Mouse (Mus musculus): ENCODE measurements around the gene Bckdha. TPM values are rescaled to one million over a fixed set of nuclear protein-coding genes. Genes with fewer than 3 reads are reported as not detected.
A peak's percentile ranks its signal among the peaks of the same experiment; 100 is the strongest.

Bckdha gene
- total RNA-seq, 2 experiments from 2014 or later = 51.9 to 60.8 TPM

- no peak for DNase-seq
These were observed 22.8 kb upstream of the Bckdha start for GRCm38 (mm10) chr7:25681341-25682231.

- DNase-seq = peak; percentile 96
These were observed 21.9 kb upstream of the Bckdha start, which contains the start of gene B9d2 for GRCm38 (mm10) chr7:25680514-25681258. B9d2 (plus strand) TSS chr7:25680780.

- no peak for DNase-seq
These were observed 21.2 kb upstream of the Bckdha start for GRCm38 (mm10) chr7:25679971-25680370.

DNA sequence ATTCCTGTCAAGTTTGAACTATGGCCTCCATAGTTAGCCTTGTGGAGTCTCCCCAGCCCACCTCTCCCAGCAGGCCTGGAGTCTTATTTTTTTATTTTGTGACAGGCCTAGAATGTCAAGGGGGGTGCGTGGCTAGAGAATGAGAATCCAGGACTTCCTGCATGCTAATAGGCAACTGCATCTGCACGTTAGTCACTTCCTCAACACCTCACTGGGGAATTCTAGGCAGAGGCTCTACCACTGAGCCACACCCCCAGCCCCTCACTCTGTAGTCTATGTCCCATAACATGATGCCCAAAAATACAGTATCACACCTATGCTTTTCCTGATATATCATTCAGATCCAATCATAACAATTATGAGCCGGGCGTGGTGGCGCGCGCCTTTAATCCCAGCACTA, 18.2 kb upstream of the Bckdha start:
- no peak for DNase-seq

- DNase-seq = peak; percentile 84
These were observed 17.5 kb upstream of the Bckdha start for GRCm38 (mm10) chr7:25676085-25676781.

DNA sequence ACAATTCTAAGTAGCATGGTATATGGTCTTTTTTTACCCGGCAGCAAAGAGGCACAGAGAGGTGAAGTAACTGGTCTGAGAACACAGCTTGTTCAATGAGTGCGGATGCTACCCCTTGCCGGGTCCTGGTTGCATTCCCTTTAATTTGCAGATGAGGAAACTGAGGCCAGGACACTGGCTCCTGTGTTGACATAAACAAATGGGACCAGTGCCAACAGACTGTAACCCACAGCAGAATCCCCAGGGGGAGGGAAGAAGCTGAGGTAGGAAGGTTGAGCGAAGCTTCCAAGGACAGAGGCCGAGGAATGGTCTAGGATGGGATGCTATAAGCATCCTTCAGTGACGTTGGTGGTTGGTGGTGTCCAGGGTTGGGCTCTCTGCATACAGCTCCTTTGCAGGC, 16.6 kb upstream of the Bckdha start:
- no peak for DNase-seq

- DNase-seq = no peak
These were observed 16.0 kb upstream of the Bckdha start, which contains the start of gene Tmem91 for GRCm38 (mm10) chr7:25674719-25675300. Tmem91 (minus strand) TSS chr7:25675166.

DNA sequence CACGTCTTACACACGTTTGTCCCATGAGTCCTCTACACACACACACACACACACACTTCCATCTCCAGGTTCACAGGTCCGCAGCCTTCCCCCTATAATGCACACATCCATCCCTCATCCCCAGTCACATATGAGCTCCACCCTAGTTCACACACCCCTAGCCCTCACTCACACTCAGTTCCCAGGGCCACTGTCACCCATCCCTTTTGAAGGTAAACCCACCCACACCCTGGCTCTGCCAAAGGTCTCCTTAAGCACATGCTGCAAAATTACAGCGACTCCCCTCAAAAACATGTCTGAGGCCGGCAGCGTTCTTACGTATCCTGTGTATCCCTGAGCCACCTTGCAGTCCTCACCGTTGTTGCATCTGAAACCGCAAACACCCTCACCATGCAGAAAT, 15.5 kb upstream of the Bckdha start:
- no peak for DNase-seq

GRCm38 (mm10) chr7:25672442-25672841, 13.7 kb upstream of the Bckdha start:
- no peak for DNase-seq

GRCm38 (mm10) chr7:25671686-25672085, 12.9 kb upstream of the Bckdha start:
- no peak for DNase-seq

DNA sequence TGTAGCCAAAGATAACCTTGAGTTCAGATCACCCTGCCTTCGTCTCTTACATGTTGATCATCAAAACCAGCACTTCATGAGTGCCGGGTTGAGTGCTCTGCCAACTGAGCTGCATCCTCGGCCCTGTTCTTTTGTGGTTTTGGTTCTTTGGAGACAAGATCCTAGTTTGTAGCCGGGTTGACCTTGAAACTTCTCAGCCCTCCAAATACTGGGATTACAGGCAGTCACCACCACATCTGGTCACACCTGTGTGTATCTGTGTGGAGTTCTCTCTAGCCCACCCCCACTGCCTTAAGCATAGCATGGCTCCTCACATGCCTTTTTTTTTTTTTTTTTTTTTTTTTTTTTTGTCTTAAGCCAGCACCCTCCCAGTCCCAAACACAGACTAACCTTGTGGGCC, 11.3 kb upstream of the Bckdha start:
- no peak for DNase-seq

DNA sequence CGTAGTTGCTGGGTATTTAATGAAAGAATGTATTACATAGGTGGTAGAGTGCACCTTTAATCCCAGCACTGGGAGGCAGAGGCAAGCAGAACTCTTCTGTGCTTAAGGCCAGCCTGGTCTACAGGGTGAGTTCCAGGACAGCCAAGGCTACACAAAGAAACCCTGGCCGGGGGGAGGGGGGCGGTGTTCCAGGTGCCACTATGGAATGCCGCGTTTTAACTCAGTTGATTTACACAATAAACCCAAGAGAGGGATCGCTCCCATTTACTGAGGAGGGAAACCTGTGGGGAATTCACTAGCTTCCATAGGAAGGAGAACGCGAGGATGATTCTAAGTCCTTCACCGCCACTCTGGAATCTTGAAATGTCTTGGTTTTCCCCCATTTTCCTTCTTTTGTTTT, 10.8 kb upstream of the Bckdha start:
- no peak for DNase-seq

- no peak for DNase-seq
These were observed 10.4 kb upstream of the Bckdha start for GRCm38 (mm10) chr7:25669158-25669557.

DNA sequence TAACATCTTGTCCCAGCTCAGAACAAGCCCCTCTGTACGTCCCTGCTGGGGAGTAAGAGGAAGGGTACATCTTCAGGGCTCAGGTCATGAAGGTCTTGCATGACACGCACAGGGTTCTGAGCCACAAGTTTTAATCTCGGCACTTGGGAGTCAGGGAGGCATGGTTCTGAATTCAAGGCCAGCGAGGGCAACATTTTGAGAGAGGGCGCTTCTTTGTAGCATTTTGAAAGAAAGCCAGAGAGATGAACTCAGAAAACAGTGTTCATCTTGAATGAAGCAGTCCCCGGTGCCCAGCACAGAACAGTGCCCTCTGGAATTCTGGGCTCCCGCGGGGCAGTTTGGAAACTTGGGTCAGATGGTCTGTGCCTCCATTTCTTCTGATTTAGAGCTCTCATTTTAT, 7.6 kb upstream of the Bckdha start:
- no peak for DNase-seq

- no peak for DNase-seq
These were observed 996 bp downstream of the Bckdha start for GRCm38 (mm10) chr7:25657785-25658184.

DNA sequence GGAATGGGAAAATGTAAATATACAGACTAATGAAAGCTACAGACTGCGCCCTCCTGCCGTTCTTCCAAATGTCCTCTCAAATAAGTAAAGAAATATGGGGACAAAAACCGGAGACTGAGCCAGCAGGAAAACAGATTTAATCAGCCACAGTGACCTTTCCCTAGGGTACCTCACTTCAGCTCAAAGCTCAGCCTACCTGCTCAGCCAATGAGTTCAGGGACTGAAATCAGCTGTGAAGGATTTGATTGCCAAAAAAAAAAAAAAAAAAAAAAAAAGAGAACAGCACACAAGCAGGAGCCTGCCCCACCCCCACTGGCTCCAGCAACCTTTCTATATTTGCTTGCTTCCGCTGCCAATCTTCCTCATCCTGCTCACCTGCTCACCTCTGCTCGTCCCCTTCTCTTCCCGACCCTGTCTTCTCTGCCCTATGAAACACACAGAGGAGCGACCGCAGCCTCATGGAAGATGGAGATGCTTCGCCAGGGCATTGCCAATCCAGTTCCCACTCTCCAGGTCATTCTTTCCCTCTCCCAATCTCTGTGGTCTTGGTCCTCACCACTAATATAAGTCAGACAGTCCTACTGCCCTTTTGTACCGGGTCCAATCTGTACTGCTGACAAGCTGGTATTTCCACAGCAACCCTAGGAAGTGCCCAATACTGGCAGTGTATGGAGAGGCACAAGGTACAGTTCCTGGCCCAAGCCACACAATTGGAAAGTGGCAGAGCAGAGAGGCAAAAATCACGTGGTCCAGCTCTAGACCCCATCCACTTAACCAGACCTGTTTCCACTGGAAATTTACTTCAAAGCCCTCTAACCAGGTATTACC, 3.0 kb downstream of the Bckdha start:
- no peak for DNase-seq

DNA sequence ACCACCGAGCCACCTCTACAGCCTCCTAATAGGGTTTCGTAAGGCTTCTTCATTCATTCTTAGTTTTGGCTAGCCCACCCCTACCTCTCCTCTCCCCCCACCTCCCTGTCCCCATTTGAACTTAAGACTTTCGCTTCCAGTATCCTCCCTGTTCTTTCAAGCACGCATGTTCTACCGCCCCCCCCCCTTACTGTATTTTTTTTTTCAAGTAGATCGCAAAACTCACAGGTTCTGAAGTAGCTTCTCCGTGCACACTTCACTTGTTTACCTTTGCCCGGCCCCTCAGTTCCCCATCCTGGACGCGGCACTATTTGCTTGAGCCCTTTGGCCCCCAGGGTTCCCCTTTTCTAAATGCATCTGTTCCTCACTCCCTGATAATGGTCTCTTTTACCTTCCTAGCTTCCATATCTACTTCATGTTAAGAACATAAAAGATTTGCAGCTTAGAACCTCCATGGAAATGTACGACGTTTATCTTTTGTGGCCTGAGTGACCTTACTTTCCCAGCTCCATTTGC, 6.5 kb downstream of the Bckdha start:
- no peak for DNase-seq

DNA sequence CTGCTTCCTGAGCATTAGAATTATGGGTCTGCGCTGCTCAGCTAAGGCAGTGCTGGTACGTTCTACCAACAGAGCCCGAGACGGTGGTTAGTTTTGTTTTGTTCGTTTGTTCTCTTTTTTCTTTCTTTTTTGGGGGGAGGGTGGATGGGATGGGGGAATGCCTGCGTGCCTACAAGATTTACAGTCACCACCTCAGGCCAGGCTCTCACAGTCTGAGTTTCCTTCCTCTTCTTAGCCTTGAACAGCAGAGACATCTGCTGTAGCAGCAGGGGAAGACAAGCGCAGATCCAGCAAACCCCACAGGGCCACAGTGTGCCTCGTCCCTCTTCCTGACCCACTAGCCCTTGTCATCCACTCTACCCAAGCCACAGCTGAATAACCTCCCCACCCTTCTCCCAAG, 7.5 kb downstream of the Bckdha start:
- DNase-seq = no peak

DNA sequence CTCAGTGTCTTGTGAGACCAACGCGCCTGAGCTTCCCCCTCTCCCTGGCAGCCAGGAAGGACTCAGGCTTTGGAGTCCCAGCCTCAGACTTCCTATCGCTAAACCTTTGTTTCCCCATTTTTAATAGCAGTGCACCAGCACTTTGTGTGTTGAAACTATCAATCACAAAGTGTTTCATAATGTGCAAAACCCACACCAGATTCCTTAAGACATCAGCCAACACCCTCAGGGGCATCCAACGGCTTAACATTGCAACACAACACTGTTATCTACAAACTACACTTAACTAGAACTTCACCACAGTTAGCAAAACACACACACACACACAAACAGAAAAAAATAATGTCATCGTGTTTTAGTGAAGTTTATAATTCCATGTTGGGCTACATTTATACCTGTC, 8.9 kb downstream of the Bckdha start:
- no peak for DNase-seq

DNA sequence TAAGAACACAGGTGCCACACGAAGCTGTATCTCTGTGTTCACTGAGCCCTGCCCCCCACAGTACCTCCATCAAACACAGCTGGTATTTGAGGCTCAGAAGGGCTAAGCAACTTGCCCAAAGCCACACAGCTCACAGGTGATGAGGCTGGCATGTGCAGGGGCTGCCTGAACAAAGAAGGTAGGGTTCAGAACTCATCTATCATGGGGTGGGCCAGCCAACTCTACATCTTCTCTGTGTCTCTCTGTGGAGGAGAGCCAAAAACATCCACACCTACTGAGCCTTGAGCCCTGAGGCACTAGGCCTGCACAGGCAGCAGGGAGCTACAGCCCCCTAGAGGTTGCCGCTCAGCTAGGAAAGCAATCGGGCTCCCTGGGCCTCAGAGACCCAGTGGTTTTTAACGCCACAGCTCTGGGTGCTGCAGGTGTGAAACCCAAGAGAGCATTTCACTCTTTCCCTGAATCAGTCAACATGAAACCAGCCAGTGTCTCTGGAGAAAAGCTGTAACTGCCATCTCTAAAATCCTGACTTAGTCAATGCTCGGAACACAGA, 11.1 kb downstream of the Bckdha start:
- DNase-seq = no peak

DNA sequence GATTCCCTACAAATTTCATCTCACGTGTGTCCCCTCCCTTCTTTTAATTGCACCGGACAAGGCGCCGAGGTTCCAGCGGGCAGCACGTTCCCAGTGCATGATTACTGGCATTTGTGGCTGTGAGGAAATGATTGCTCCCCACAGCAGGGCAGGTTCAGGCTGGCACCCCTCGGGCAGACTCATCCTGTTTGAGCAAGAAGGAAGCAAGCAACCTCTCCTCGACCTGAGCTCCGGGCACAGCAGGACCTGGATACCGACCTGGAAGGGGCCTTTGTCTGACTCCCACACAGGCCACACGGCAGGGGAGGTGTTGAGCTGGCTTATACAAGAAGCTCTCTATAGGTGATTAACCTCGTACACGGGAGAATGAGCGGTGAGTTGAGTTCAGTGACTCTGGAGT, 13.7 kb downstream of the Bckdha start:
- DNase-seq = no peak

Data from gastrocnemius, postnatal 10 days (tissue).